Mouse (Mus musculus) hindbrain, embryonic 14.5 days (tissue): ENCODE data around the gene Spata20. TPM values are rescaled to one million over a fixed set of nuclear protein-coding genes. Genes with fewer than 3 reads are reported as not detected.
A peak's percentile ranks its signal among the peaks of the same experiment; 100 is the strongest.

Experiments used
- ATAC-seq: fragments of 200-750 bp; cut with Nextera tagmentation; 2 replicates; pipeline ENCODE4 v1.8.0; 2017; ENCODE audit warnings: moderate number of reproducible peaks, mild to moderate bottlenecking, moderate TSS enrichment, moderate library complexity; ENCODE audit not compliant: low FRiP score
- DNase-seq: peaks from one replicate; pipeline ENCODE4 v3.0.0-alpha.2; 2015; ENCODE audit warnings: low spot score
- H3K27ac ChIP-seq: fragments of 300-500 bp; sonication (generic); 2 replicates; pipeline ENCODE4 v1.5.1; 2014; ENCODE audit warnings: mild to moderate bottlenecking, moderate library complexity
- H3K27me3 ChIP-seq: fragments of 300-500 bp; sonication (generic); 2 replicates; pipeline ENCODE4 v1.6.1; 2014; ENCODE audit warnings: mild to moderate bottlenecking, low read length, mixed read lengths; ENCODE audit not compliant: control insufficient read depth, insufficient read depth
- H3K36me3 ChIP-seq: fragments of 300-500 bp; sonication (generic); replicated peaks from 2 replicates; pipeline ENCODE4 v1.6.1; 2014; ENCODE audit not compliant: control insufficient read depth, insufficient read depth
- H3K4me1 ChIP-seq: fragments of 300-500 bp; sonication (generic); replicated peaks from 2 replicates; pipeline ENCODE4 v1.6.1; 2014; ENCODE audit warnings: antibody characterized with exemption, low read length, mixed read lengths; ENCODE audit not compliant: control insufficient read depth, insufficient read depth
- H3K4me2 ChIP-seq: fragments of 300-500 bp; sonication (generic); replicated peaks from 2 replicates; pipeline ENCODE4 v1.6.1; 2014; ENCODE audit warnings: mild to moderate bottlenecking, moderate library complexity
- H3K4me3 ChIP-seq: fragments of 300-500 bp; sonication (generic); replicated peaks from 2 replicates; pipeline ENCODE4 v1.5.1; 2014; ENCODE audit warnings: mild to moderate bottlenecking, low read length
- H3K9ac ChIP-seq: fragments of 300-500 bp; sonication (generic); 2 replicates; pipeline ENCODE4 v1.6.1; 2014
- H3K9me3 ChIP-seq: fragments of 300-500 bp; sonication (generic); 2 replicates; pipeline ENCODE4 v1.6.1; 2016; ENCODE audit warnings: low read length; ENCODE audit not compliant: control insufficient read depth
- WGBS: fragments of 180-500 bp; shearing (Covaris S2); extraction: QIAGEN DNeasy Blood & Tissue Kit; methylation state at CpG from one replicate; pipeline ENCODE4 v1.1.7; 2014; 5-methylcytosine and 5-hydroxymethylcytosine counted together
- polyA plus RNA-seq: library from polyadenylated mRNA; unstranded; fragments of >200 nt; fragmentation: Nextera tagmentation; extraction: Ambion mirVana; gene quantifications from 2 replicates; pipeline ENCODE4 v1.2.1, GENCODE M21; 2014

Gene Spata20
- polyA plus RNA-seq, 1 experiment from 2014 or later, result 1.3 TPM

GRCm38 (mm10) chr11:94447017-94447416, 39.0 kb downstream of the Spata20 start:
- Histone ChIP-seq H3K9ac (no peak overlapping the region), H3K4me2 (no peak overlapping the region), H3K27ac (no peak overlapping the region), H3K4me3 (no peak overlapping the region), H3K36me3 (peaks cover 14% of the 10 kb centered on the region; the same call in 1 of the 2 replicates), H3K9me3 (no peaks in the 10 kb centered on the region), H3K27me3 (no peaks in the 10 kb centered on the region), H3K4me1 (peaks cover 43% of the 10 kb centered on the region)
- no peak for ATAC-seq
- 11% methylated on average over 3 of the region's 3 CpGs for WGBS
- DNase-seq, result no peak

- 25% methylated on average over 4 of the region's 4 CpGs for WGBS
- Histone ChIP-seq H3K27ac (peak overlapping the region; percentile 16; the same call in 1 of the 2 replicates), H3K9me3 (no peaks in the 10 kb centered on the region), H3K4me3 (no peak overlapping the region), H3K9ac (no peak overlapping the region), H3K4me2 (no peak overlapping the region), H3K36me3 (peaks cover 14% of the 10 kb centered on the region; the same call in 1 of the 2 replicates), H3K27me3 (no peaks in the 10 kb centered on the region), H3K4me1 (peaks cover 60% of the 10 kb centered on the region)
- no peak for DNase-seq
- ATAC-seq, result no peak
Observed at GRCm38 (mm10) chr11:94445300-94445699, 40.7 kb downstream of the Spata20 start.

GRCm38 (mm10) chr11:94444829-94445228, 41.1 kb downstream of the Spata20 start:
- Histone ChIP-seq H3K4me2 (no peak overlapping the region), H3K4me3 (no peak overlapping the region), H3K36me3 (peaks cover 14% of the 10 kb centered on the region; the same call in 1 of the 2 replicates), H3K27me3 (no peaks in the 10 kb centered on the region), H3K9ac (no peak overlapping the region), H3K9me3 (no peaks in the 10 kb centered on the region), H3K27ac (peak overlapping the region; percentile 16; the same call in 1 of the 2 replicates), H3K4me1 (peaks cover 65% of the 10 kb centered on the region)
- no peak for ATAC-seq
- WGBS, result 41% methylated on average over 5 of the region's 5 CpGs
- DNase-seq, result no peak

GRCm38 (mm10) chr11:94441752-94442151, 44.2 kb downstream of the Spata20 start:
- peaks cover 23% of the 10 kb centered on the region for H3K36me3 ChIP-seq
- H3K27me3 ChIP-seq, result no peaks in the 10 kb centered on the region
- H3K27ac ChIP-seq, result peak overlapping the region; percentile 3; the same call in 1 of the 2 replicates
- 53% methylated on average over 9 of the region's 9 CpGs for WGBS
- no peak overlapping the region for H3K4me2 ChIP-seq
- DNase-seq (no peak), ATAC-seq (no peak)
- H3K9ac ChIP-seq, result 0 out of 2 replicates have a peak overlapping the region, but pooled peaks have one; percentile 16
- H3K4me1 ChIP-seq, result peaks cover 63% of the 10 kb centered on the region
- H3K4me3 ChIP-seq, result no peak overlapping the region
- H3K9me3 ChIP-seq, result no peaks in the 10 kb centered on the region

- Histone ChIP-seq H3K4me2 (0 out of 2 replicates have a peak overlapping the region, but pooled peaks have one; percentile 7), H3K4me3 (no peak overlapping the region), H3K9me3 (no peaks in the 10 kb centered on the region), H3K9ac (0 out of 2 replicates have a peak overlapping the region, but pooled peaks have one; percentile 28), H3K27ac (peak overlapping the region; percentile 76), H3K36me3 (peaks cover 25% of the 10 kb centered on the region), H3K4me1 (peaks cover 60% of the 10 kb centered on the region), H3K27me3 (no peaks in the 10 kb centered on the region)
- 31% methylated on average over 7 of the region's 7 CpGs for WGBS
- ATAC-seq (0 out of 2 replicates have a peak, but pooled peaks have one; percentile 31), DNase-seq (peak; percentile 53)
Observed at GRCm38 (mm10) chr11:94441122-94441521, 44.9 kb downstream of the Spata20 start.

GRCm38 (mm10) chr11:94440421-94440820, 45.6 kb downstream of the Spata20 start:
- 0 out of 2 replicates have a peak, but pooled peaks have one; percentile 36 for ATAC-seq
- Histone ChIP-seq H3K27me3 (no peaks in the 10 kb centered on the region), H3K4me1 (peaks cover 53% of the 10 kb centered on the region), H3K9me3 (no peaks in the 10 kb centered on the region), H3K4me3 (no peak overlapping the region), H3K36me3 (peaks cover 25% of the 10 kb centered on the region), H3K27ac (peak overlapping the region; percentile 76), H3K4me2 (no peak overlapping the region), H3K9ac (peak overlapping the region; percentile 28; the same call in 1 of the 2 replicates)
- 40% methylated on average over 6 of the region's 6 CpGs for WGBS
- no peak for DNase-seq

- no peaks in the 10 kb centered on the region for H3K9me3 ChIP-seq
- H3K4me2 ChIP-seq, result no peak overlapping the region
- WGBS, result 23% methylated on average over 9 of the region's 9 CpGs
- no peaks in the 10 kb centered on the region for H3K27me3 ChIP-seq
- H3K36me3 ChIP-seq, result peaks cover 66% of the 10 kb centered on the region
- no peak overlapping the region for H3K4me3 ChIP-seq
- no peak for ATAC-seq
- no peak for DNase-seq
- H3K4me1 ChIP-seq, result peaks cover 34% of the 10 kb centered on the region
- no peak overlapping the region for H3K9ac ChIP-seq
- H3K27ac ChIP-seq, result peak overlapping the region; percentile 77; the same call in 1 of the 2 replicates
Observed at GRCm38 (mm10) chr11:94429011-94429651, 56.8 kb downstream of the Spata20 start.

Other genes starting within 250 kb of the Spata20 start
- gene Wfikkn2, start 240.2 kb downstream of the Spata20 start, polyA plus RNA-seq, result 5.7 and 6.8 TPM in 2 replicates
- gene Gm21885, start 204.3 kb downstream of the Spata20 start, polyA plus RNA-seq, result 0.38 TPM in 1 of 2 replicates, not detected in the other
- 94.9 and 105 TPM in 2 replicates for gene Luc7l3, start 164.2 kb downstream of the Spata20 start, polyA plus RNA-seq
- 12.8 and 12.9 TPM in 2 replicates for gene Ankrd40, start 158.2 kb downstream of the Spata20 start, polyA plus RNA-seq
- gene Abcc3, start 93.2 kb downstream of the Spata20 start, polyA plus RNA-seq, result 0.85 and 1.1 TPM in 2 replicates
- gene Cacna1g, start 12.0 kb downstream of the Spata20 start, polyA plus RNA-seq, result 18.6 and 22.8 TPM in 2 replicates
- gene Epn3, start 13.8 kb upstream of the Spata20 start, polyA plus RNA-seq, result 1.6 and 2.0 TPM in 2 replicates
- 3.3 and 5.1 TPM in 2 replicates for gene Mycbpap, start 35.6 kb upstream of the Spata20 start, polyA plus RNA-seq
- gene Rsad1, start 63.1 kb upstream of the Spata20 start, polyA plus RNA-seq, result 6.5 and 7.5 TPM in 2 replicates
- 0.15 and 0.37 TPM in 2 replicates for gene Chad, start 78.9 kb upstream of the Spata20 start, polyA plus RNA-seq
- 2.1 and 2.5 TPM in 2 replicates for gene Acsf2, start 115.7 kb upstream of the Spata20 start, polyA plus RNA-seq
- gene Lrrc59, start 143.6 kb upstream of the Spata20 start, polyA plus RNA-seq, result 132 and 139 TPM in 2 replicates
- 118 and 140 TPM in 2 replicates for gene Mrpl27, start 167.6 kb upstream of the Spata20 start, polyA plus RNA-seq
- 3.1 and 4.2 TPM in 2 replicates for gene Eme1, start 167.8 kb upstream of the Spata20 start, polyA plus RNA-seq
- gene Xylt2, start 191.3 kb upstream of the Spata20 start, polyA plus RNA-seq, result 13.2 and 14.8 TPM in 2 replicates
- 0.27 TPM in 1 of 2 replicates, not detected in the other for gene Gm11541, start 218.3 kb upstream of the Spata20 start, polyA plus RNA-seq